Mouse (Mus musculus): ENCODE measurements at regions not wholly inside any gene's neighbourhood (a gene's known extent, or its start where the extent isn't known, plus 50 kb on each side); places are given as distances from the start of the nearest gene placed in this dataset.

GRCm38 (mm10) chr8:86328626-86329025 lies 251.9 kb downstream of the Abcc12 start:
- H3K36me3 ChIP-seq (ENCODE audit: insufficient read depth, low read length), result no peaks in the 10 kb centered on the region
- H3K27ac ChIP-seq (ENCODE audit: low read depth, low read length), result no peak overlapping the region
- H3K9me3 ChIP-seq (ENCODE audit: low read length), result no peaks in the 10 kb centered on the region
- ATAC-seq (ENCODE audit: low FRiP score) (no peak), DNase-seq (ENCODE audit: low spot score) (peak; percentile 55)
- no peaks in the 10 kb centered on the region for H3K27me3 ChIP-seq (ENCODE audit: insufficient read depth, low read length)
- TF ChIP-seq CTCF (IDR thresholded peaks at IDR 0.05), result no peak
- no peak overlapping the region for H3K4me3 ChIP-seq (ENCODE audit: low read depth, low read length)
- H3K9ac ChIP-seq (replicated peaks; ENCODE audit: low read length, poor library complexity, severe bottlenecking), result no peak overlapping the region
- 21% methylated on average over 7 of the region's 7 CpGs for WGBS
- H3K4me1 ChIP-seq (ENCODE audit: insufficient read depth, low read length), result peaks cover 8% of the 10 kb centered on the region
- no peak overlapping the region for H3K4me2 ChIP-seq (ENCODE audit: low read depth, low read length, poor library complexity, severe bottlenecking)

- no peak for TF ChIP-seq CTCF (IDR thresholded peaks at IDR 0.05)
- peaks cover 8% of the 10 kb centered on the region for H3K4me1 ChIP-seq (ENCODE audit: insufficient read depth, low read length)
- H3K27ac ChIP-seq (ENCODE audit: low read depth, low read length), result no peak overlapping the region
- 62% methylated on average over 3 of the region's 3 CpGs for WGBS
- no peaks in the 10 kb centered on the region for H3K36me3 ChIP-seq (ENCODE audit: insufficient read depth, low read length)
- ATAC-seq (ENCODE audit: low FRiP score) (no peak), DNase-seq (ENCODE audit: low spot score) (no peak)
- no peak overlapping the region for H3K4me3 ChIP-seq (ENCODE audit: low read depth, low read length)
- H3K9me3 ChIP-seq (ENCODE audit: low read length), result no peaks in the 10 kb centered on the region
- no peaks in the 10 kb centered on the region for H3K27me3 ChIP-seq (ENCODE audit: insufficient read depth, low read length)
- H3K4me2 ChIP-seq (ENCODE audit: low read depth, low read length, poor library complexity, severe bottlenecking), result no peak overlapping the region
- no peak overlapping the region for H3K9ac ChIP-seq (replicated peaks; ENCODE audit: low read length, poor library complexity, severe bottlenecking)
Observed at GRCm38 (mm10) chr8:86327982-86328381, 252.5 kb downstream of the Abcc12 start.

- WGBS, result 85% methylated on average over 7 of the region's 7 CpGs
Observed at GRCm38 (mm10) chr8:86325040-86325439, 255.4 kb downstream of the Abcc12 start.

GRCm38 (mm10) chr8:86324542-86324941 lies 255.9 kb downstream of the Abcc12 start:
- H3K4me1 ChIP-seq (ENCODE audit: insufficient read depth, low read length), result peaks cover 8% of the 10 kb centered on the region
- TF ChIP-seq CTCF (IDR thresholded peaks at IDR 0.05), result no peak
- H3K9ac ChIP-seq (replicated peaks; ENCODE audit: low read length, poor library complexity, severe bottlenecking), result no peak overlapping the region
- ATAC-seq (ENCODE audit: low FRiP score) (no peak), DNase-seq (ENCODE audit: low spot score) (no peak)
- 62% methylated on average over 4 of the region's 4 CpGs for WGBS
- H3K4me2 ChIP-seq (ENCODE audit: low read depth, low read length, poor library complexity, severe bottlenecking), result no peak overlapping the region
- no peak overlapping the region; the same call in 1 of the 2 replicates for H3K27ac ChIP-seq (ENCODE audit: low read depth, low read length)
- no peak overlapping the region for H3K4me3 ChIP-seq (ENCODE audit: low read depth, low read length)
- no peaks in the 10 kb centered on the region for H3K36me3 ChIP-seq (ENCODE audit: insufficient read depth, low read length)
- H3K27me3 ChIP-seq (ENCODE audit: insufficient read depth, low read length), result no peaks in the 10 kb centered on the region
- no peaks in the 10 kb centered on the region for H3K9me3 ChIP-seq (ENCODE audit: low read length)

More at GRCm38 (mm10) chr8:86325040-86325439, 255.4 kb downstream of the Abcc12 start:
- no peak overlapping the region; the same call in 1 of the 2 replicates for H3K27ac ChIP-seq (ENCODE audit: low read depth, low read length)
- ATAC-seq (ENCODE audit: low FRiP score) (no peak), DNase-seq (ENCODE audit: low spot score) (no peak)
- H3K4me2 ChIP-seq (ENCODE audit: low read depth, low read length, poor library complexity, severe bottlenecking), result no peak overlapping the region
- no peaks in the 10 kb centered on the region for H3K9me3 ChIP-seq (ENCODE audit: low read length)
- no peaks in the 10 kb centered on the region for H3K36me3 ChIP-seq (ENCODE audit: insufficient read depth, low read length)
- peaks cover 8% of the 10 kb centered on the region for H3K4me1 ChIP-seq (ENCODE audit: insufficient read depth, low read length)
- no peak overlapping the region for H3K9ac ChIP-seq (replicated peaks; ENCODE audit: low read length, poor library complexity, severe bottlenecking)
- no peaks in the 10 kb centered on the region for H3K27me3 ChIP-seq (ENCODE audit: insufficient read depth, low read length)
- TF ChIP-seq CTCF (IDR thresholded peaks at IDR 0.05), result no peak
- no peak overlapping the region for H3K4me3 ChIP-seq (ENCODE audit: low read depth, low read length)

- TF ChIP-seq CTCF (IDR thresholded peaks at IDR 0.05), result no peak
- 63% methylated on average over 2 of the region's 2 CpGs for WGBS
- ATAC-seq (ENCODE audit: low FRiP score) (no peak), DNase-seq (ENCODE audit: low spot score) (no peak)
- H3K4me2 ChIP-seq (ENCODE audit: low read depth, low read length, poor library complexity, severe bottlenecking), result no peak overlapping the region
- H3K9me3 ChIP-seq (ENCODE audit: low read length), result no peaks in the 10 kb centered on the region
- H3K4me1 ChIP-seq (ENCODE audit: insufficient read depth, low read length), result peaks cover 7% of the 10 kb centered on the region
- H3K27ac ChIP-seq (ENCODE audit: low read depth, low read length), result no peak overlapping the region
- no peak overlapping the region for H3K9ac ChIP-seq (replicated peaks; ENCODE audit: low read length, poor library complexity, severe bottlenecking)
- H3K27me3 ChIP-seq (ENCODE audit: insufficient read depth, low read length), result no peaks in the 10 kb centered on the region
- no peaks in the 10 kb centered on the region for H3K36me3 ChIP-seq (ENCODE audit: insufficient read depth, low read length)
- no peak overlapping the region for H3K4me3 ChIP-seq (ENCODE audit: low read depth, low read length)
Observed at GRCm38 (mm10) chr8:86323823-86324222, 256.7 kb downstream of the Abcc12 start.

GRCm38 (mm10) chr8:86322494-86322893 lies 258.0 kb downstream of the Abcc12 start:
- no peak for TF ChIP-seq CTCF (IDR thresholded peaks at IDR 0.05)
- no peak overlapping the region for H3K4me2 ChIP-seq (ENCODE audit: low read depth, low read length, poor library complexity, severe bottlenecking)
- DNase-seq (ENCODE audit: low spot score) (no peak), ATAC-seq (ENCODE audit: low FRiP score) (no peak)
- no peak overlapping the region for H3K4me3 ChIP-seq (ENCODE audit: low read depth, low read length)
- H3K27me3 ChIP-seq (ENCODE audit: insufficient read depth, low read length), result no peaks in the 10 kb centered on the region
- peaks cover 3% of the 10 kb centered on the region; the same call in 1 of the 2 replicates for H3K4me1 ChIP-seq (ENCODE audit: insufficient read depth, low read length)
- H3K9me3 ChIP-seq (ENCODE audit: low read length), result no peaks in the 10 kb centered on the region
- 58% methylated on average over 1 of the region's 1 CpGs for WGBS
- no peak overlapping the region for H3K9ac ChIP-seq (replicated peaks; ENCODE audit: low read length, poor library complexity, severe bottlenecking)
- H3K27ac ChIP-seq (ENCODE audit: low read depth, low read length), result no peak overlapping the region
- H3K36me3 ChIP-seq (ENCODE audit: insufficient read depth, low read length), result no peaks in the 10 kb centered on the region
